Comparison of ENCODE assay signal across 9 mouse cellular contexts in the genomic region with DNA sequence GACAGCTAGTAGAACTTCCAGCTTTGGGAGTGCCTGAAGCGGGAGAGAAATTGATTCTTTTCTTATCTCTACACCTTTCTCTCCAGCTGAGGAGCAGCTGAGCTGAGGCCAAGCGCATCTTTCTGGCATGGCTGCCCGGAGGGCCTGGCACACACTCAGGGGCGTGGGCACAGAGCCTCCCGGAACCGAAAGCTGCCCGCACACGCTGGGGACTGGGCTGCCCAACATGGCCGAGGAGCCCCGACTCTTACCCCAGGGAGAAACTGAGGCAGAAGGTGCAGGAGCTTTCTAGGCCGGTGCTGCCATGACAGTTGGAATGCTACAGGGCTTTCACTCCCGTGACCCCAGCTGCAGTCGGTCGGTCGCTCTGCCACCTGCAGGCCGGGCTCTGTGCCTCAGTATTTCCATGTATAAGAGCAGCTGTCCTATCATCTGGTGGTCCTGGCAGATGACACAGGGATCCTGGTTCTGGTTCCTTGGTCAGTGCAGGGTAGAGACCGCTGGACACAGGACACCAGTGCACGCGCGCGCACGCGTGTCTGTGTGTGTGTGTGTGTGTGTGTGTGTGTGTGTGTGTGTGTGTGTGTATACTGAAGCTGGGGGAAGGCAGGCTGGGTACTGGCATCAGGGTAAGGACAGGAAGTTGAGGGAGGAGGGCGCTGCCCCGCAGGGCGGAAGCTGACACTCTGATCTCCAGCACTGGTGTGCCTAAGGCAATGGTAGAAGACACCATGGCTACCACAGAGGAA. TPM values are rescaled to one million over a fixed set of nuclear protein-coding genes. Genes with fewer than 3 reads are reported as not detected.
DNase-seq lines count a peak whose midpoint lies in the region; ATAC-seq and TF ChIP-seq lines count a peak whose summit lies in the region.
"Had no signal": no experiment of that assay in that cellular context is flagged by ENCODE, and none has a peak within 500 bp of the region (broad histone marks: within the 10 kb centered on the region; RNA-seq: fewer than 3 reads in every experiment).

No protein-coding gene starts in this region.

- TF ChIP-seq CTCF in bone marrow macrophage, adult 2 months (IDR thresholded peaks at IDR 0.05; ENCODE audit: low read depth, low read length): no peak
- TF ChIP-seq CTCF in kidney, postnatal 0 days (IDR thresholded peaks at IDR 0.05; ENCODE audit: low read depth): peak; percentile 53
- no peak for TF ChIP-seq CTCF in small intestine, adult 2 months (IDR thresholded peaks at IDR 0.05; ENCODE audit: extremely low read depth, insufficient read length, insufficient replicate concordance, low read depth, low read length)

- DNase-seq in left cerebral cortex, adult 18-20 months (ENCODE audit: low spot score in 2 of 2): peak; percentile 4 to 5
- DNase-seq in left cerebral cortex, adult 9 months (ENCODE audit: low spot score in 2 of 2): no peak
- DNase-seq in gastrocnemius, postnatal 4 days (ENCODE audit: low spot score in 2 of 2): peak; percentile 28 to 55
- no peak for DNase-seq in kidney, postnatal 0 days (ENCODE audit: low spot score)
- DNase-seq in lung, postnatal 14 days: peak; percentile 61
- no peak for DNase-seq in embryo, embryonic 9.5 days (ENCODE audit: extremely low spot score)

- no peaks in the 10 kb centered on the region for H3K9me3 ChIP-seq in kidney, postnatal 0 days (replicated peaks; ENCODE audit: low read length)
- H3K9me3 ChIP-seq: limb, embryonic 15.5 days had no signal

- no peak for TF ChIP-seq POLR2A in bone marrow macrophage, adult 2 months (IDR thresholded peaks at IDR 0.05; ENCODE audit: borderline replicate concordance, low read depth, low read length)
- TF ChIP-seq POLR2A in small intestine, adult 2 months (IDR thresholded peaks at IDR 0.05; ENCODE audit: low read depth, low read length): no peak

- no peak for ATAC-seq in kidney, postnatal 0 days (replicated peaks; ENCODE audit: low FRiP score, low read depth)

- H3K4me1 ChIP-seq in bone marrow macrophage, adult 2 months (ENCODE audit: control insufficient read depth, insufficient read depth, low read length): peaks cover 32% of the 10 kb centered on the region
- peaks cover 16% of the 10 kb centered on the region; the same call in 1 of the 2 replicates for H3K4me1 ChIP-seq in kidney, postnatal 0 days (replicated peaks; ENCODE audit: insufficient read depth, low read length)
- peaks cover 35% of the 10 kb centered on the region for H3K4me1 ChIP-seq in small intestine, adult 2 months (ENCODE audit: control insufficient read depth, insufficient read depth, insufficient read length, low read length)

- no peaks in the 10 kb centered on the region for H3K27me3 ChIP-seq in kidney, postnatal 0 days (ENCODE audit: insufficient read depth, low read length)
- H3K27me3 ChIP-seq in small intestine, adult 2 months (ENCODE audit: control insufficient read depth, insufficient read depth, low read length): no peaks in the 10 kb centered on the region
- H3K27me3 ChIP-seq: limb, embryonic 15.5 days had no signal

- H3K36me3 ChIP-seq in kidney, postnatal 0 days (ENCODE audit: insufficient read depth, low read length): no peaks in the 10 kb centered on the region
- H3K36me3 ChIP-seq in small intestine, adult 2 months (ENCODE audit: control insufficient read depth, insufficient read depth, low read length): no peaks in the 10 kb centered on the region
- H3K36me3 ChIP-seq: limb, embryonic 15.5 days had no signal

- peak overlapping the region; percentile 65 for H3K4me3 ChIP-seq in bone marrow macrophage, adult 2 months (ENCODE audit: insufficient read depth, low read length)
- no peak overlapping the region for H3K4me3 ChIP-seq in kidney, postnatal 0 days (replicated peaks; ENCODE audit: low read depth, low read length)
- H3K4me3 ChIP-seq in small intestine, adult 2 months (ENCODE audit: low read depth, low read length): peak overlapping the region; percentile 32

- no peak overlapping the region for H3K4me2 ChIP-seq in kidney, postnatal 0 days (ENCODE audit: low read length)

- no peak overlapping the region for H3K9ac ChIP-seq in kidney, postnatal 0 days (ENCODE audit: low read depth, low read length)
- H3K9ac ChIP-seq: limb, embryonic 15.5 days had no signal

- 75% methylated on average over 26 of the region's 26 CpGs for WGBS in kidney, postnatal 0 days
- 48% methylated on average over 26 of the region's 26 CpGs for WGBS in small intestine, adult 2 months

- H3K27ac ChIP-seq in bone marrow macrophage, adult 2 months (ENCODE audit: insufficient read depth, low read depth, low read length): peak overlapping the region; percentile 94
- H3K27ac ChIP-seq in kidney, postnatal 0 days: no peak overlapping the region
- H3K27ac ChIP-seq in small intestine, adult 2 months (ENCODE audit: insufficient read depth, low read depth, low read length): peak overlapping the region; percentile 17; the same call in 1 of the 2 replicates
- H3K27ac ChIP-seq: limb, embryonic 15.5 days had no signal

RNA-seq across cellular contexts. Expression of a gene that starts 21.7 kb away (rescaled TPM):
- total RNA-seq in left cerebral cortex, adult 18-20 months (2021): 10 to 100 TPM; 84.7 to 91.7 TPM
- 31.8 and 38.6 TPM in 2 replicates for polyA plus RNA-seq in bone marrow macrophage, adult 2 months (2012; ENCODE audit: insufficient read depth, insufficient read length, missing spikeins)
- 100 to 1,000 TPM; 274 to 335 TPM for total RNA-seq in gastrocnemius, postnatal 4 days (2021)
- 62.3 and 72.5 TPM in 2 replicates for polyA plus RNA-seq in kidney, postnatal 0 days (2015; fragmentation: Nextera tagmentation; extraction: Ambion mirVana)
- 15.5 and 19.4 TPM in 2 replicates for polyA plus RNA-seq in small intestine, adult 2 months (2012; rRNA removed)

RNA-seq across cellular contexts. Expression of a gene that starts 40.9 kb away (rescaled TPM):
- total RNA-seq in left cerebral cortex, adult 18-20 months (2021): 1 to 10 TPM; 1.1 to 1.2 TPM
- polyA plus RNA-seq in bone marrow macrophage, adult 2 months (2012; ENCODE audit: insufficient read depth, insufficient read length, missing spikeins): 41.9 and 45.5 TPM in 2 replicates
- under 1 TPM; 0.91 to 0.98 TPM for total RNA-seq in gastrocnemius, postnatal 4 days (2021)
- polyA plus RNA-seq in kidney, postnatal 0 days (2015; fragmentation: Nextera tagmentation; extraction: Ambion mirVana): 62.4 and 68.6 TPM in 2 replicates
- polyA plus RNA-seq in small intestine, adult 2 months (2012; rRNA removed): 2,702 and 6,898 TPM in 2 replicates

RNA-seq across cellular contexts. Expression of a gene that starts 44.9 kb away (rescaled TPM):
- 1 to 10 TPM; 2.7 to 2.8 TPM for total RNA-seq in left cerebral cortex, adult 18-20 months (2021)
- polyA plus RNA-seq in bone marrow macrophage, adult 2 months (2012; ENCODE audit: insufficient read depth, insufficient read length, missing spikeins): not detected in 2 replicates
- total RNA-seq in gastrocnemius, postnatal 4 days (2021): 1 to 10 TPM; 1.3 to 2.0 TPM
- 0.82 and 1.9 TPM in 2 replicates for polyA plus RNA-seq in kidney, postnatal 0 days (2015; fragmentation: Nextera tagmentation; extraction: Ambion mirVana)
- polyA plus RNA-seq in small intestine, adult 2 months (2012; rRNA removed): 2.9 and 5.0 TPM in 2 replicates

RNA-seq across cellular contexts. Expression of a gene that starts 48.8 kb away (rescaled TPM):
- 100 to 1,000 TPM; 242 to 259 TPM for total RNA-seq in left cerebral cortex, adult 18-20 months (2021)
- polyA plus RNA-seq in bone marrow macrophage, adult 2 months (2012; ENCODE audit: insufficient read depth, insufficient read length, missing spikeins): not detected in 2 replicates
- under 1 TPM; 0.47 to 0.52 TPM for total RNA-seq in gastrocnemius, postnatal 4 days (2021)
- polyA plus RNA-seq in kidney, postnatal 0 days (2015; fragmentation: Nextera tagmentation; extraction: Ambion mirVana): 0.30 and 0.47 TPM in 2 replicates
- 1.1 and 3.3 TPM in 2 replicates for polyA plus RNA-seq in small intestine, adult 2 months (2012; rRNA removed)

RNA-seq across cellular contexts. Expression of a gene that starts 49.4 kb away (rescaled TPM):
- 1 to 10 TPM; 3.1 to 3.8 TPM for total RNA-seq in left cerebral cortex, adult 18-20 months (2021)
- 0.75 and 2.2 TPM in 2 replicates for polyA plus RNA-seq in bone marrow macrophage, adult 2 months (2012; ENCODE audit: insufficient read depth, insufficient read length, missing spikeins)
- 1 to 10 TPM in 1 of 2 experiments, under 1 TPM in 1; 0.70 to 1.5 TPM for total RNA-seq in gastrocnemius, postnatal 4 days (2021)
- polyA plus RNA-seq in kidney, postnatal 0 days (2015; fragmentation: Nextera tagmentation; extraction: Ambion mirVana): 1.9 and 2.1 TPM in 2 replicates
- polyA plus RNA-seq in small intestine, adult 2 months (2012; rRNA removed): 1.8 and 4.8 TPM in 2 replicates

Comparison
In these comparisons a context has a peak if more than half of its experiments do, and no peak if none do; other contexts are left out.
1. DNase-seq: peak in left cerebral cortex, adult 18-20 months (2 of 2), gastrocnemius, postnatal 4 days (2 of 2) and lung, postnatal 14 days (single experiment); none in left cerebral cortex, adult 9 months (0 of 2), kidney, postnatal 0 days (single experiment) and embryo, embryonic 9.5 days (single experiment).
2. RNA of a gene that starts 40.9 kb away (polyA plus RNA-seq): 2,702 to 6,898 TPM in small intestine, adult 2 months; 62.4 to 68.6 TPM in kidney, postnatal 0 days and 41.9 to 45.5 TPM in bone marrow macrophage, adult 2 months; every median in the first group is over 10 times any median in the second.